Mouse (Mus musculus) stomach, embryonic 15.5 days (tissue): Measurements from ENCODE around the gene Taf10. TPM values are rescaled to one million over a fixed set of nuclear protein-coding genes. Genes with fewer than 3 reads are reported as not detected.

ENCODE experiments used
- ATAC-seq: fragments of 200-750 bp; cut with Nextera tagmentation; 2 replicates; pipeline ENCODE4 v1.8.0; 2017; ENCODE audit warnings: low read depth, moderate number of reproducible peaks, moderate TSS enrichment; ENCODE audit not compliant: insufficient read depth, low FRiP score
- H3K27ac ChIP-seq: fragments of 300-500 bp; sonication (generic); 2 replicates; pipeline ENCODE4 v1.5.1; 2015; ENCODE audit warnings: mild to moderate bottlenecking, inconsistent platforms
- H3K27me3 ChIP-seq: fragments of 300-500 bp; sonication (generic); replicated peaks from 2 replicates; pipeline ENCODE4 v1.6.1; 2015; ENCODE audit warnings: inconsistent platforms
- H3K36me3 ChIP-seq: fragments of 300-500 bp; sonication (generic); 2 replicates; pipeline ENCODE4 v1.6.1; 2015; ENCODE audit warnings: inconsistent platforms
- H3K4me1 ChIP-seq: fragments of 300-500 bp; sonication (generic); 2 replicates; pipeline ENCODE4 v1.6.1; 2015; ENCODE audit warnings: inconsistent platforms
- H3K4me2 ChIP-seq: fragments of 300-500 bp; sonication (generic); 2 replicates; pipeline ENCODE4 v1.6.1; 2015; ENCODE audit warnings: mild to moderate bottlenecking, inconsistent platforms
- H3K4me3 ChIP-seq: fragments of 300-500 bp; sonication (generic); replicated peaks from 2 replicates; pipeline ENCODE4 v1.5.1; 2015; ENCODE audit warnings: inconsistent platforms
- H3K9ac ChIP-seq: fragments of 300-500 bp; sonication (generic); 2 replicates; pipeline ENCODE4 v1.6.1; 2015; ENCODE audit warnings: inconsistent platforms
- H3K9me3 ChIP-seq: fragments of 300-500 bp; sonication (generic); 2 replicates; pipeline ENCODE4 v1.6.1; 2016; ENCODE audit warnings: inconsistent platforms
- WGBS: fragments of 180-500 bp; shearing (Covaris S2); methylation state at CpG from one replicate; pipeline ENCODE4 v1.1.7; 2015; 5-methylcytosine and 5-hydroxymethylcytosine counted together
- polyA plus RNA-seq: library from polyadenylated mRNA; unstranded; fragments of >200 nt; fragmentation: Nextera tagmentation; extraction: Ambion mirVana; gene quantifications from 2 replicates; pipeline ENCODE4 v1.2.1, GENCODE M21; 2015

The Taf10 gene
- polyA plus RNA-seq, 1 experiment from 2014 or later: 139 TPM

- Histone ChIP-seq H3K27ac (no peak overlapping the region), H3K9me3 (no peaks in the 10 kb centered on the region), H3K27me3 (no peaks in the 10 kb centered on the region), H3K4me1 (no peaks in the 10 kb centered on the region), H3K4me3 (no peak overlapping the region), H3K4me2 (no peak overlapping the region), H3K9ac (no peak overlapping the region), H3K36me3 (no peaks in the 10 kb centered on the region)
- no peak for ATAC-seq
- 82% methylated on average over 4 of the region's 4 CpGs for WGBS
These were observed 40.3 kb downstream of the Taf10 start for GRCm38 (mm10) chr7:105703816-105704215.

GRCm38 (mm10) chr7:105703184-105703583 lies 41.0 kb downstream of the Taf10 start:
- no peak overlapping the region for H3K27ac ChIP-seq
- H3K27me3 ChIP-seq: no peaks in the 10 kb centered on the region
- H3K9me3 ChIP-seq: no peaks in the 10 kb centered on the region
- ATAC-seq: no peak
- whole genome bisulfite sequencing: 85% methylated on average over 16 of the region's 16 CpGs
- H3K9ac ChIP-seq: no peak overlapping the region
- no peak overlapping the region for H3K4me3 ChIP-seq
- H3K36me3 ChIP-seq: no peaks in the 10 kb centered on the region
- H3K4me2 ChIP-seq: no peak overlapping the region
- H3K4me1 ChIP-seq: no peaks in the 10 kb centered on the region

- no peak overlapping the region for H3K4me3 ChIP-seq
- no peak overlapping the region for H3K9ac ChIP-seq
- no peak overlapping the region for H3K4me2 ChIP-seq
- H3K27me3 ChIP-seq: no peaks in the 10 kb centered on the region
- no peaks in the 10 kb centered on the region for H3K4me1 ChIP-seq
- H3K9me3 ChIP-seq: no peaks in the 10 kb centered on the region
- no peak overlapping the region for H3K27ac ChIP-seq
- no peaks in the 10 kb centered on the region for H3K36me3 ChIP-seq
- 63% methylated on average over 1 of the region's 1 CpGs for WGBS
- ATAC-seq: no peak
These were observed 53.3 kb downstream of the Taf10 start for GRCm38 (mm10) chr7:105690875-105691274.

Other genes with a start within 250 kb of the Taf10 start
- gene Smpd1, start 190.0 kb downstream of the Taf10 start, polyA plus RNA-seq: 31.5 and 31.8 TPM in 2 replicates
- gene Apbb1, start 162.7 kb downstream of the Taf10 start, polyA plus RNA-seq: 31.3 and 36.1 TPM in 2 replicates
- 7.0 and 17.7 TPM in 2 replicates for gene Hpx, start 144.2 kb downstream of the Taf10 start, polyA plus RNA-seq
- gene Trim3, start 110.8 kb downstream of the Taf10 start, polyA plus RNA-seq: 27.8 and 29.8 TPM in 2 replicates
- 189 and 199 TPM in 2 replicates for gene Timm10b, start 104.3 kb downstream of the Taf10 start, polyA plus RNA-seq
- 69.0 and 81.8 TPM in 2 replicates for gene Arfip2, start 103.9 kb downstream of the Taf10 start, polyA plus RNA-seq
- gene Gm45799, start 103.8 kb downstream of the Taf10 start, polyA plus RNA-seq: 24.2 and 37.0 TPM in 2 replicates
- 0.71 and 0.95 TPM in 2 replicates for gene Dnhd1, start 93.5 kb downstream of the Taf10 start, polyA plus RNA-seq
- gene Ilk, start 7.8 kb downstream of the Taf10 start, polyA plus RNA-seq: 352 TPM in 2 replicates
- gene Rrp8, start 7.0 kb downstream of the Taf10 start, polyA plus RNA-seq: 26.9 and 38.3 TPM in 2 replicates
- gene Tpp1, start 7.9 kb upstream of the Taf10 start, polyA plus RNA-seq: 69.5 and 73.3 TPM in 2 replicates
- gene Dchs1, start 43.3 kb upstream of the Taf10 start, polyA plus RNA-seq: 8.6 and 10.4 TPM in 2 replicates
- 405 and 416 TPM in 2 replicates for gene Mrpl17, start 66.7 kb upstream of the Taf10 start, polyA plus RNA-seq
- 0.31 and 1.1 TPM in 2 replicates for gene Gm4070, start 209.6 kb upstream of the Taf10 start, polyA plus RNA-seq